Mouse (Mus musculus) layer of hippocampus, adult 9-11 months (tissue): ENCODE measurements at regions not wholly inside any gene's neighbourhood (a gene's known extent, or its start where the extent isn't known, plus 50 kb on each side); places are given as distances from the start of the nearest gene placed in this dataset.
A peak's percentile ranks its signal among the peaks of the same experiment; 100 is the strongest.

ENCODE experiments used
- DNase-seq: peaks from one replicate; pipeline ENCODE4 v3.0.0; 2022

DNA sequence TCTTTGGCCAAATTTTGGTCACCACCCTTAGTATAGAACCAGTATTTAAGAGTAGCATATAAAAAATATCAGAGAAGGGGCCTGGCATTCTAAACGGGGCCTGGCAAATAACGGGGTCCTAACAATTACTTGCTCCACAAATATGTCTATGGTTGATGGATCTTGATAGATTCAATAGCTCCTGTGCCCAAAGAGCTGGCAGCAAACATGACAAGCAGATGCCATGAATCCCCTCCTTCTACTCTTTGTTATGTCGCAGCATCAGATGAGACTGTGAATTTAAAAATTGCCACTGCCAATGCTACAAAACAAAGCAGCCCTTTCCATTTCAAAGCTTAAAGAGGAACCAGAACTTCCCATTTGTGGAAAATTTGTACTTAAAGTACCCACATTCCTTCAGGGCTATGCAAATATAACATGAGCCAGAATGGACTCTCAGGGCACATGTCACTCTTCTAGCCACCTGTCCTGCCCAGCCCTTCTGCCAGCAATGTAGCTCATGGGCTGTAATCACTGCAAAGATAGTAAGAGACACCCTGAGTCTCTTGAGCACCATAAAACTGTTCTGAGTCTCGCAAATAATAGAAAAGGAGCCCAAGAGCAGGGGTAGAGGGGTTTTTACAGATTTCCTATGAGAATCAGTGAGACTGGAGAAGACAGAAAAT is 342.4 kb upstream of the Kirrel3 start:
- DNase-seq = no peak

DNA sequence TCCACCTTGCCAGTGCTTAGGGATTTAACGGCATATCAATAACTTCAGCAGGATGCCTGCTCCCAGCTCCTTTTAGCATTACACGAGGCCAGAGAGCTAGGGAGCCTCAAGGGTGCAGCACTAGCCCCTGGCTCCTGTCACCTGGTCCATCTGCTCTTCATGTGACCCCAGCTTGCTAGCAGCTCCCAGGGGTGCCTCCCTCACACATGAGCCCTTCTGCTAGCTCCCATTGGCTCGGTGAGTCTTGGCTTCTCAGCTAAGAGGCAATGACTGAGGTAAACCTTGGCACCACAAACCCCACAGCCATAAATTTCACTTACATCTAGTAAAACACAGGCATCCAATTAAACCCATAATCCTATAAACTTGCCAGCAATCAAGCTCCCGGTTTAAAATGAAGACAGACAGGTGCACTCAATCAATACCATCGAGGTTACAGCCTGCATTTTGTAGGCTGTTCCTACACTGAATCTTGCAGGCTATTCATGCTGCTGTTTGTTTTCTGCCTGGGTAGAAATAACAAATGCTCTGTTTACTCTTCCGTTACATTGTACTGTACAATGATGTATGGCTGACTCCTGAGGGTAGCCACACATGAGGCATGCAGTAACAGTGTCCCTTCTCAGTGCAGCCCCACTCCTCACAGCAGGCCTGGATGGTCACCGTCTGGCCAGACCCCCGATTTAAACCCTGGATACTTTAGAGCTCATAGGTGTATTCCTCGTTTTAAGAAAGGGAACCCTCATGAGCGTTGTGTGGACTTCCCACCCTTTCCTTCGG is 330.3 kb upstream of the Kirrel3 start:
- no peak for DNase-seq

DNA sequence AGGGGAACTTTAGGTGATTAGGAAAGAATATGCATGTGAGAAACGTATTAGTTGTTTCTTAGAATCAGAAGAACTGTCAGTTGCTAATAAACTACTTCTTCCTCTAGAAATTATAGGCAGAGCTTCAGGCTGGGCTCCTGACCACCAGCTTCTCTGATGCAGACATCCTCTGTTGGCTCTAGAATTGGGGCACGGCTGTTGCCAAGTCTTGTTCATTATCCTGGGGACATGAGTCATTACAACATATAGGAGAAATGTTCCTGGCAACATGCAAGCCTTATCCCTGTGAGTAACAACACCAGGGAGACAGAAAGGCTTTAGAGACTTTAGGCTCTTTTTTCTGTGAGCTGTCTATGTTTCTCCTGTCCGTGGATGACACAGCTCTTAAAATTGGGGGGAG is 329.1 kb upstream of the Kirrel3 start:
- DNase-seq = peak; percentile 21

DNA sequence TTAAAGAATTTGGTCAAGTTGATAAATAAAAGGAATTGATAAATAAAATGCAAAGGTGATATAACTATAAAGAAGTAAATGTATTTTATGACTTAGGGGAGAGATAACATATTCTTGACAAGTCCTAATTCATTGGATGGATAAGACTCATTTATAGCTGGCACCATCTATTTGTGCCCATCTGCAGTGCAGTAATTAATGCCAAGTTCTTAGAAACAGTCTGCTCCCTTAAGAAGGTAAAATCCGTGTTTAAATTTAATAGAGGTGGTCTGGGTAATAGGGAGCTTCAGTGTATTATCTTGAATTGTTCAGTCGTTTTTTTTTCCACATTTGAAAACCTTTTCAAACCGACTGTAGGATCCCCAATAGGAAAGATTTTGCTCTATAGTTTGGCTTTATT is 324.6 kb upstream of the Kirrel3 start:
- no peak for DNase-seq

DNA sequence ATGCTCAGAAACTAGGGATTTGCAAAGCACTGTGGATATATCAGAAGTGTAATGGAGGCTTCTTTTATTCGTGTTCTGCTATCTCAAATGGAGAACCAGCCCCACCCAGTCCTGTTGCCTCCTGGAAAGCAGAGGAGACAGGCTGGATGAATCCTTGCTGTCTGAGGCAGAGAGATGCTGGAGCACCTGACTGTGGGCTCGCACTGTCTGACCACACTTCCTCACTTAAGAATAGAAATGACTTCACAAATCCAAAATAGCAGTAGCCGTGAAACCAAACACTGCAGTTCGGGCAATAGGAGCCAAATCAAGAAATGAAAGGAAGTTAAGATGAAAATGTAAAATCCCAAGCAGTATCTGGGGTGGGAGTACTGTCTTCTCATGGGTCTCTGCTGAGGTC is 299.4 kb upstream of the Kirrel3 start:
- DNase-seq = no peak

DNA sequence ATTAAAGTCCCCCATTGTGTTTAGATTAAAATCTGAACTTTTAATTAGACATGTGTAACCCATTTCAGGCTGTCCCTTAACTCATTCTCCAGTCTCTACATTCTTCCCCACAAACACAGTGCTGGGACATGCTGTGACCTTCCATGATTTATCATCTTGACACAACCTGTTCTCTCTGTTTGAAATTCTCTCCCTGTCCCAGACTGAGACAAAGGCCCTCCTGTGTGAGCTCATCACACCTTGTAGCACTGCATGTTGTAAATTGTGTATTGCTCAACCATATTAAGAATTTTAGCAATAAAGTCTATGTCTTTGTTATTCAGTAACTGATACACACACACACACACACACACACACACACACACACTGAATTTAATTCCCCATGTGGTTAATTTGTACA is 293.2 kb upstream of the Kirrel3 start:
- DNase-seq = no peak

DNA sequence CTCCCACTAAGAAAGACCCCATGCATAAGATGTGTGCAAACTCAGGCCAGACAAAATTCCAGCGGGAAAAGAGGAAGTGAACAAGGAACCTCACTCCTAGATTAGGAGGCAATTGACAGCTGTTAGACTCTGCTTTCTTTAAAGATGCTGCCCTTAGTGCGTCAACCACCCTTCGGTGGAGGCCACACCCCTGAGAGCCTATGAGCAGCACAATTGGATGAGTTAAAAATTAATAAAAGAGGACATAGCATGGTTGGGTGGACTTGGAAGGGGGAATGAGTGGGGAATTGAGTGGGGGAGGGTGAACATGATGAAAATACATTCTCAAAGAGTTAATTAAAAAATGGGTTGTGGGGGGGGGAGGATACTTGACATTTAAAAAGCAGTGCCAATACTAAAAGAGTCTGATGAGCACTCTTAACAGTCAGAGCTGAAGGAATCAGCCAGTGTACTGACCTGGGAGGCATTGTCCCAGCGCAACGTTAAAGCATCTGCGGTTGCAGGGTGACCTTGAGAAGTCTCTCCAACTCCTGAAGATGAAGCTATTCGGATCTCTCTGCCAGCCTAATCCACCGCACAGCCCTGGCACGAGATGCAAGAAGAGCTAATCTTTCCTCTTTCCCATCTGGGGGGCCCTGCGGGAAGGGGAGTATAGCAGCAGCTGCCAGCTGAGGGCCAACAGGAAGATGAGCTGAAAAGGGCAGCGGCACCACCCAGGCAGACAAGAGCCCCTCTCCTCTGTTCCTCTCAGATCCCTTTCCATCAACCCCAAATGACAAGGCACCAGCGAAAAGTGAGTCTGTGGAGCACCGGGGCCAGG is 283.4 kb upstream of the Kirrel3 start:
- DNase-seq = no peak

DNA sequence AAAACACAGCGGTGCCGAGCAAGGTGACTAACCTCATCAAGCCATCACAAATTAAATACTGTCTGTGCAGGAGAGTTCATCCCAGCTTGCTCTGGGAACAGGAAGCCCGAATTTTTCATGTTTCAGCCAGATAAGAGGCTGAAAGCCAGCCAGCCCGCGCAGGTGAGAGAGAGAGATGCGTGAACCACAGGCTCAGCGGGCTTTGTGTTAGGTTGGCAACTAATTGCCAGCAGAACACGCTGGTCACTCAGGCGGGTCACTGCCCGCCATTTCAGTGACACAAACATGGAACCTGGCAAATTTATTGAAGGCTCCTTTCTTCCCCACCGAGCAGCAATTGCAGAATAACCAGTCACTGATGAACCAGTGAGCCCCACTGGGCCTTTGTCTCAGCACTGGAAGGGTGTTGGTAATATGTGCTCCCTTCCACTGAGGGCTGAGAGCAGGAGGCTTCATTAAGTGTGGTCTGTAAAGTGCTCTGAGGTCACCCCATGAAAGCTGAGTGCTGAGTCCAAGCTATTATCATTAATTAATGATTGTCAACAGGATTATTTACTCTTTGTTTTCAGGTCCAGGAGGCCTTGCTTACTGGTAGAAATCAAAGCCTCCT is 282.6 kb upstream of the Kirrel3 start:
- no peak for DNase-seq

DNA sequence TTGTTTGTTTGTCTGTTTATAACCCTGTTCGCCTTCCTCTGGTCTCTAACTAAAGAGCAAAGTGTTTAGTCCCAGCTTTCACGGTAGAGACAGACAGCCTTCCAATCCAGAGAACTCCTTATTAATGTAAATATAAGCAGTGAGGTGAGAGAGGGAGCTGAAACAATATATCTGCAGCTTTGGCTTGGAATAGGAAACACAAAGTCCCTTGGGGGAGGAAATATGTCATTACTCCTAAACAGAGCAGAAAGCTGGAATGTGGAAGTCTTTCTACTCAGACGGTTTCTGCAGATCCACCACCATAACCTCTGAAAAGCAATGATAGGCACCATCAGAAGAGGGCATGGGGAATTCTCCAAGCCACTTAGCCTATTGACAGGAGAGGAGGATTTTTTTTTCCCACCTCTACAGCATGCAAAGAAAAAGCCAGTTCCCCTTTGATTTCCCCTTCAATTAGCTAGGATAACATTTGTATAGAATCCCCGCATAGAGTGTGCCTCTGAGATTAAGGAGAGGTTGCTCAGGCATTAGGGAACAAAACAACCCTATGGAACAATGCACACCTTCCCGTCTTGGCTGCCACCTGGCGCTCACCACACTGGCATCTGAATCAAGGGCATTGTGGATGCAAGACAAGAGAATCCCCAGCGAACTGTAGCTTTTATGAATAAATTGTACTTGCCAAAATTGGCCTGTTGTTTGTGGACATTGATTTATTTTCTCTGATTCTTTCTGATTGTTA is 281.9 kb upstream of the Kirrel3 start:
- no peak for DNase-seq

DNA sequence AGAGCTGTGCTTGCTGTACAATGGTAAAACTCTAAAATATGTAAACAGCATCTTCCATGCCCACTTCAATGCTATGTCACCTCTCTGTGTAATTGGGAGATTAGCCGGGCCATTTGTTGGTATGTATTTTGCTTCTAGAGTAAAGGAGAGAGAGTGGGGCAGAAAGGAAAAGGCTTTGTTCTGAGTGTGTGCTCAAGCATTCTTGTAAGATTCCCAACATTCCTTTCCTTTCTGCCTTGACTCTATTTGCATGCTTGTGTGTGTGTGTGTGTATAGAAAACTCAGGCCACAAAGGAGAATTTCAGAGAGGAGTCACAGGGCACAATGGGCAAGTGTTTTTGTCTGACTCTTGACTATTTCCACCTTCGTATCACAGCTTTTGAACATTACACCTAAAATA is 281.2 kb upstream of the Kirrel3 start:
- no peak for DNase-seq

DNA sequence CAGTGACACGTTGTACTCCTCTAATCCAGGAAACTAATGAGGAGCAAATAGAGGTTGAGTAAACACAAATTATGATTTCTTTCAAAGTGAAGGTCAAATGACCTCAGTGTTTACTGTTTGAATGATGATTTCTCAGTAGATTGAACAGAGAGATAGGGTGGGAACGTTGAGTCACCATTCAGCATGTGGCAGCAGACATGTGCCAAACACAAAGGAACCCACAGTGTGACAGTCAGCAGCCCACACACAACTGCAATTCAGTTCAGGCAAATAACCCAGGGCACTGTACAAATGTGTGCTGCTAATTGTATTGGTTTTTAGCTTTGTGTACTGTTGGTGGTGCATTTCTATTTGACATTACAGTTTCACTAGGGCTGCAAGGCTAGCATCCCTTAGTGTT is 254.1 kb upstream of the Kirrel3 start:
- DNase-seq = peak; percentile 87

DNA sequence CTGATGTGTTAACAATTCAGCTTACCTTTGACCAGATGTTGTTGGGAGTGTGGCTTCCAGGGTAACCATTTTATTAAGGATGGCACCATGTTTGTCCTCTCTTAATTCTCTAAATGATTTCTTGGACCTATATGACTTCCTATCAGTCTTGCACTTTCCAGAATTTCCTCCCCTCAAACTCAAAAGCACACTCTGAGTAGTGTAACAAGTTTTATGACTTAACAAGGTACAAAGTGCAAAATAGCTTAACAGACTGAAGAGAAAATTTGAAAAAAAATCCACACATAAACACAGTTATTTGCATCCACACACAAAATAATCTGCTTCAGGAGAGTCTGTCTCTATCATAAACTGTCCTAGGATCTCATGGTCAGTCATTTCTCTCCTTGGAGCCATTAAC is 251.0 kb upstream of the Kirrel3 start:
- DNase-seq = no peak

DNA sequence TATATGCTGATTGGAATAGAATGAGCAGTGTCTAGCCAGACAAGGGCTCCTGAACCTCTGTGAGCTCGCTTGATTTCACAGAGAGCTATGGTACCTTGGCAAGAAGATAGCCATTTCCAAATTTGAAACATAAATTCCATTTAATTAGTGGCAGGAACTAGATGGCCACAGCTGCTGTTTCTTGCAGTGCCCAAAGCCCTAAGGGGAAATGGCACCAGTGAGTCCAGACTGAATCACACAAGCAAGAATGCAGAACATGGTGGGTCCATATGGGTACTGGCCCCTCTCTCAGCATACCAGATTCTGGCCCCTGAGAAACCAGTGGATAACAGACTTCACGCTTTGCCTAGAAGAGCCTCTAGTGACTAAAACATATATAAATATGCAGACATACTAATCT is 246.2 kb upstream of the Kirrel3 start:
- DNase-seq = no peak

DNA sequence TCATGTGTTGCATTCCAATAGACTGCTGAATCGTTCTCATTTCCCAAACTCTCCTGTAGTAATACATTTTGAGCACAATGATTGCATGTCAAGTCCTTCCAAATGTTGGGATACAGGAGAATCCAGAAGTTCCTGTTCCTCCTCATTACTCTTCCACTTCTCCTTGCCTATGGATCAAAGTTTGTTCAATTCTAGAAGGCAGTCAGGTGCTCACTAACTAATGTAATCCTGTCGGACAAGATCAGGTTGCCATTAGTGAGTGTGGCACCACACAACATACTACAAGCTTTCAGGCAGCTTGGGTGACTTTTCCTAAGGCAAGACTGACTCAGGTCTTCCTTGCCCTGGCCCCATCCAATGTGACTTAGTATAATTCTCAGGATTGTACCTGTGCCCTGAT is 242.0 kb upstream of the Kirrel3 start:
- DNase-seq = no peak

DNA sequence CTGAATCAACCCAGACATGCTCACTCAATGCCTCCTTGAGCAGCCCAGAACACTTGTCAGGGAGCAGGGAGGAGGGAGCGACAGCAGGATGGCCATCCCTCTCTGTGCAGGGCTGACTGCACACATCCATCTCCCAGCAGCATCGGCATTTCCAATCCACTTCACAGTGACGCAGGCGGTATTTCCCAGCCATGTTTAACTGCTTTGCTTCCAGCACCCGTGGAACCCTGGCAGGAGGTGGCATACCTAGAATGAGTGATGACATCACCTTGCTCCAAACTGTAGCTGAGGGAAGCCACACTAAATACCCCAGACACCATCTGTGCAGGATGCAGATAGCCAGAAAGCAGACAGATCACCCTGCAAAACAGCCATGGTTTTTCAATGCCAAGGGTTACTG is 241.1 kb upstream of the Kirrel3 start:
- no peak for DNase-seq

DNA sequence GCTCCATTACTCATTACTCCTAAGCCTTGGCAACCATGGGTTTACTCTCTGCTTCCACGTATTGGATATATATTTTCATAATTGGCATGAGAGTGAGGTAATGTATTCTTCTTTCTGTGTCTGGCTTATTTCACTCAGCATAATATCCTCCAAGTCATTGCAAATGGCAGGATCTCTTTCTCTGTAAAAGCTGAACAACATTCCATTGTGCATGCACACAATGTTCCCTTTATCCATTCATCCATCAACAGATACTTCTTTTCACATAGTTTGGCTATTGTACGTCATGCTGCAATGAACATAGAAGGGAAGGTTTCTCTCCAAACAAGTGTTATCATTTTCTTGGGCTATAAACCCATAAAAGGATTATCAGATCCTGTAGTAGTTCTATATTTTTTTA is 232.9 kb upstream of the Kirrel3 start:
- no peak for DNase-seq

DNA sequence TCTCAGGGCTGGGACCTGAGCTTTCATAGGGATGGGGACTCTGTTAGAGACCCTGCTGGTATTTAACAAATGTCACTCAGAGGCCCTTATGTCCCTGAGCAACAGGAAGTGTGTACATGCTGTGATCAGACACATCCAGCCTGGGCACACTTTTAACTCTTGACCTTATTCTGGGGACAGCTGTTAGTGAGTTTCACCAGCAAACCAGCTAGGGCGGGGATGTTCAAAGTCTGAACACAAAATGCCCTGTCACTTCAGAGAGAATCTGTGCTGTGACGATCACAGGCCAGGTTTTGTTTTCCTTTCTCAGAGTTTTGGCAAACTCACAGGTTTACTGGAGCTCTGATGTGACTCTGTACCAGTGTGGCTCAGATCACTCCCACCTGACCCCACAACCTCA is 227.2 kb upstream of the Kirrel3 start:
- no peak for DNase-seq

DNA sequence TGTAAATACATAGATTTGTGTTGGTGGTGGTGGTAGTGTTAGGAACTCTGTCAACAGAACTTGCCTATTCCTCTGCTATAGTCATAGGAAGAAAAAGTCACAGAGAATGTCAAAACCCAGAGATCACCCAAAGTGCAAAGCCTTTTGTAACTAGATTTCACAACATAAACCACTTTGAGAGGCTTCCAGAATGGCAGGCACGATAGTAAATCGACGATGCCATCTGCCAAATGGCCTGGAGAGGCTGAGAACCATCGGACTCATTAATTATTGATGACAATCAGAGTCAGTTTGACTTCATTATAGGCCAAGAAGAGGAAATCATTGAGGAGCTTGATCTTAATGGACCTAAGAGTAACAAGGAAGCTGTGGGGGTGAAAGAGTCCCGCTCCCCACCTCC is 207.6 kb upstream of the Kirrel3 start:
- no peak for DNase-seq

DNA sequence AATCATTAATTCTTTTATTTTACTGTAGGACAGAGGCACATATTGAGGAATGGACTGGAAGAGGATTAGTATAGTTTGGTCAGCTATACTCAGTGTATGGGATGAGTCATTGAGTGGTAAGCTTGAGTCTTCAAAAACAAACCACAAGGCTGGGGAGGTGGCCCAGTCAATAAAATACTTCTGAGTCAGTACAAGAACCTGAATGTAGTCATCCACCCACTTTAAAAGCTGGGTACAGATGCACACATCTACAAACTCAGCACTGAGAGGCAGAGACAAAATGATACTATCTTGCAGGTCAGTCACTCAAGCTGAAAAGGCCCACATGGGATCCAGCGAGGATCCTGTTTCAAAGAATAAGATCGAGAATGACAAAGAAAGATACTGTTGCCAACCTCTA is 206.3 kb upstream of the Kirrel3 start:
- no peak for DNase-seq

DNA sequence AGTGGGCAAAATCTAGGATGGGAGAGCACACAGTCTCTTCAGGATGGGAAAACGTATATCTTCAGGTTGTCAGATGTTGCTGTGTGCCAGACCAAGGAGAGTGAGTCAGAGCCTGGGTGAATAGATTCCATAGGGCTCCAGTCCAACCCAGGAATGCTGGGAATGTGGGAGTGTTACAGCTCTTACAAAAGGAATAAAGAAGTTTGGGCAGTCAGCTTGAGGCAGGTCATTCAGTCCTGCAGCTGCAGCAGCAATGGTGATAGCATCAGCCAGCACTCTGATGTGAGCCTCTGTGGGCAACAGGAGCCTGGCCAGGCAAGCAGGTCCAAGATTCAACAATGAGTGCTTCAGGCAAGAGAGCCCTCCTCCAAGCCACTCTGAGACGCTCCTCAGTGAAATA is 205.8 kb upstream of the Kirrel3 start:
- no peak for DNase-seq

DNA sequence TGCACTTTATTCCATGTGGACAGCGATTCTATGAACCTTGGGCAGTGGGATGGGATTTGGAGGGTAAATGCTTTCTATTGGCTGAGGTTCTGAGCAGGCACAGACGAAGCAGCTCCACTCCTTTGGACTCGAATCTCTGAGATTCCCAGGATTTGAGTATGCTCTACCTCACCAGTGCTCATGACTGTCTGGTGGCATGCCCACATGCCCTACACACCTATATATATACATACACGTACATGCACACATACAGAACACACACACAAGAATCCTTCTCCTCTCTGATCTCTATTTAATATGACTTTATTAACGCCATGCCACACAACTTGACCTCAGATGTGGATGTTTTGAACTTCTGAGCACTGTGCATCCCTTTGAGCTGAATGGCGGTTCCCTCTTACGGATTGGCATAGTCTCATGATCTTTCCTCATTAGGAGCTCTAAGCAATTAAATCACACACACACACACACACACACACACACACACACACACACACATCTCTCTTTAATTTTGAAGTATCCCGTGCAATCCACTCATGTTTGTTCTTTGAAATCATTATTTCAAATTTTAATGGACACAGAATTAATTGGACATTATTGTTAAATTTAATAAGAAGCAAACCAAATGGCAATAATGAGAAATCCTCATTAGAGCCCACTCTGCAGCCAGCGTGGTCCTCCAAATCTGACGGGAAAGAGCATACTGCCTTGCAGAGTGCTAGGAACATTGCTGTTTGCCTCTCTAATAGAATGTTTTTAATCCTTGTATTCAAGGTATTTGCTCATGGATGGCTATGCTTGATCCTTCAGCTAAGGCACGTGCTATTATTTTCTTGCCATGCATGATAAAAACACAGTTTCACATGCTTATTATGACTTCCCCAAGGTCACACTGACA is 205.1 kb upstream of the Kirrel3 start:
- DNase-seq = no peak

DNA sequence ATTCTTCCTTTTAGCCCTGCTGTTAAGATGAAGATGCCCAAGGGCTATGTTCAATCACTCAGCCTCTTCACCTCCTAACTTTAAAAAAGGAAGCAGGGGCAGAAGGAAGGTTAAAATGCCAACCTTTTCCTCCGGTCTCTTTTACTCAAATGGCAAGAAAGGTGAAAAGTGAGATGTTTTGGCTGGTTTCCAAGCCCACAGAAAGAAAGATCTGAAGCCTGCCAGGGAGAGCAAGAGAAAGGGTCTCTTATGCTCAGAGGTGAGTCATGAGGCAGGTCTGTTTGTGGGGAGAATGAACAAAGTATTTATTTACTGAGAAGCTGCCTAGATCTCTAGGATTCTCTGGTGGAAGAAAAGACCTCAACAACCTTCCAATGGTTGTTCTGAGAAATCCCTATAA is 162.1 kb upstream of the Kirrel3 start:
- DNase-seq = no peak
